Mouse (Mus musculus) midbrain, embryonic 12.5 days (tissue): ENCODE measurements around the gene Cnot10. TPM values are rescaled to one million over a fixed set of nuclear protein-coding genes. Genes with fewer than 3 reads are reported as not detected.
A peak's percentile ranks its signal among the peaks of the same experiment; 100 is the strongest.

Experiments used
- ATAC-seq: fragments of 200-750 bp; cut with Nextera tagmentation; 2 replicates; pipeline ENCODE4 v1.8.0; 2017; ENCODE audit warnings: low read depth, moderate TSS enrichment, moderate library complexity; ENCODE audit not compliant: low FRiP score
- H3K27ac ChIP-seq: fragments of 300-500 bp; sonication (generic); replicated peaks from 2 replicates; pipeline ENCODE4 v1.5.1; 2016; ENCODE audit warnings: mild to moderate bottlenecking
- H3K27me3 ChIP-seq: fragments of 300-500 bp; sonication (generic); 2 replicates; pipeline ENCODE4 v1.6.1; 2016; ENCODE audit warnings: mild to moderate bottlenecking
- H3K36me3 ChIP-seq: fragments of 300-500 bp; sonication (generic); 2 replicates; pipeline ENCODE4 v1.6.1; 2016
- H3K4me1 ChIP-seq: fragments of 300-500 bp; sonication (generic); 2 replicates; pipeline ENCODE4 v1.6.1; 2016
- H3K4me2 ChIP-seq: fragments of 300-500 bp; sonication (generic); replicated peaks from 2 replicates; pipeline ENCODE4 v1.6.1; 2016; ENCODE audit warnings: mild to moderate bottlenecking, moderate library complexity
- H3K4me3 ChIP-seq: fragments of 300-500 bp; sonication (generic); 2 replicates; pipeline ENCODE4 v1.5.1; 2016; ENCODE audit warnings: mild to moderate bottlenecking
- H3K9ac ChIP-seq: fragments of 300-500 bp; sonication (generic); replicated peaks from 2 replicates; pipeline ENCODE4 v1.6.1; 2016; ENCODE audit warnings: mild to moderate bottlenecking, moderate library complexity
- H3K9me3 ChIP-seq: fragments of 300-500 bp; sonication (generic); 2 replicates; pipeline ENCODE4 v1.6.1; 2016; ENCODE audit warnings: mild to moderate bottlenecking
- WGBS: fragments of 180-500 bp; shearing (Covaris S2); methylation state at CpG from one replicate; pipeline ENCODE4 v1.1.7; 2016; 5-methylcytosine and 5-hydroxymethylcytosine counted together
- polyA plus RNA-seq: library from polyadenylated mRNA; unstranded; fragments of >200 nt; fragmentation: Nextera tagmentation; extraction: Ambion mirVana; gene quantifications from 2 replicates; pipeline ENCODE4 v1.2.1, GENCODE M21; 2016

Cnot10 gene
- polyA plus RNA-seq, 1 experiment from 2014 or later: 71.1 TPM

DNA sequence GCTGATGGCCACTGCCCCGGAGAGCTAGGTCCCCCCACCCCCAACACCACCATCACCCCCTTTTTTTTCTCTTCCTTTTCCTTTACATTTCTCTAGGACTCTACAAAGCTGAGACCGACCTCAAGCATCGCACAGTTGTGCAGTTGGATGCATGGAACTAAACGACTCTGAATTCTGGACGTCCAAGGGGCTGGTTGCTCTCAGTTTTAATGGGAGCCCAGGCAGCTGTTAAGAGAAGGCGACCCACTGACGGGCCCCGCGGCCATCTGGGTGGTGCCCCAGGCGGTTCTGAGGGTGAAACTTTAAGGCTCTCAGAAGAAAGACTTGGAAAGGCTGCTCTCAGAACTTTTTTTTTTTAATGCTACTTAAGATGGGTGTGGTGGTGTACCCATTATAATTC, 75.3 kb downstream of the Cnot10 start:
- WGBS: under 1% methylated on average over 10 of the region's 10 CpGs
- peaks cover 39% of the 10 kb centered on the region for H3K4me1 ChIP-seq
- no peak for ATAC-seq
- H3K4me3 ChIP-seq: peak overlapping the region; percentile 63
- H3K4me2 ChIP-seq: peak overlapping the region; percentile 90
- H3K9ac ChIP-seq: no peak overlapping the region
- H3K27me3 ChIP-seq: peaks cover 46% of the 10 kb centered on the region
- no peaks in the 10 kb centered on the region for H3K9me3 ChIP-seq
- no peak overlapping the region for H3K27ac ChIP-seq
- H3K36me3 ChIP-seq: no peaks in the 10 kb centered on the region

DNA sequence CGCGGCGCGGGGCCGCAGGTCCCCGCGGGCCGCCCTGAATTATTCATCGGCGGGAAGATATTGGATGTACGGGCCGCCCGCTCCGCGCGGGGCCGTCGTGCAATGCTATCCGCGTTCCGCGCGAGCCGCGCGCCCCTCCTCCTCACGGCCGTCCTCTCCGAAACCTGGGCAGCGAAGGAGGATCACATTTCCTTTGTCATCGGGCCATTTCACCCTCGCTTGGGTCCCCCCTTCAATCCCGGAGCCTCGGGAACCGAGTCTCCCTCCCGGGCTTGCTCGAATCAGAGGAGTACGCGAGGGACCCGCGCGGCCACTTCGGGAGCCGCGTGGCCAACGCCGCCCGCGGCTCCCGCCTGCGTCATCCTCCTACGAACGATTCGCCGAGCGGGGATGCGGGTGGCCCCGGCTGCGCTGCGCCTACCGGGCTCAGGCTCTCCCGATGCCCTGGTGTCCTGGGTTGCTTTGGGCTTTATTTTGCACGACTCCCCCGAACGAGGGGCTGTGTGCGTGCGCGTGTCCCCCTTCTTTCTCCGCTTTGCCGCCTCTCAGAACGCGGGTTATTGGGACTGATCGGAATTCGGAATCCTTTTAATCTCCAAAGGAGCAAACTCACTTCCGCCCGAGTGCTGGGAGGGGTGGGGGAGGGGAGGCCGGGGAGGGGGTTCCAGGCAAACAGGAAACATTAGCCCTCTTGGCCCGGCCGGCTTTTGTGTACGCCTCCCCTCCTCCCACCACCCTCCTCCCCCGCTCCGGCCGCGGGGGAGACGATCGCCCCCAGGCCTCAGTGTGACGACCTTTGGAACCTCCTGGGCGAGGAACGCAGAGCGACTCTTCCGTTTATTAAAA, 76.0 kb downstream of the Cnot10 start, which contains the start of gene Trim71:
Gene Trim71 (minus strand): TSS at position 609 of the 846 bp plus-strand sequence.
- under 1% methylated on average over 90 of the region's 91 CpGs for WGBS
- Histone ChIP-seq H3K4me1 (peaks cover 39% of the 10 kb centered on the region), H3K27me3 (peaks cover 52% of the 10 kb centered on the region), H3K36me3 (no peaks in the 10 kb centered on the region), H3K9ac (peak within 1 kb of the TSS; percentile 65), H3K9me3 (no peaks in the 10 kb centered on the region), H3K4me2 (peak within 1 kb of the TSS; percentile 90), H3K4me3 (peak within 1 kb of the TSS; percentile 63), H3K27ac (peak within 1 kb of the TSS; percentile 83)
- ATAC-seq: peak; percentile 64

DNA sequence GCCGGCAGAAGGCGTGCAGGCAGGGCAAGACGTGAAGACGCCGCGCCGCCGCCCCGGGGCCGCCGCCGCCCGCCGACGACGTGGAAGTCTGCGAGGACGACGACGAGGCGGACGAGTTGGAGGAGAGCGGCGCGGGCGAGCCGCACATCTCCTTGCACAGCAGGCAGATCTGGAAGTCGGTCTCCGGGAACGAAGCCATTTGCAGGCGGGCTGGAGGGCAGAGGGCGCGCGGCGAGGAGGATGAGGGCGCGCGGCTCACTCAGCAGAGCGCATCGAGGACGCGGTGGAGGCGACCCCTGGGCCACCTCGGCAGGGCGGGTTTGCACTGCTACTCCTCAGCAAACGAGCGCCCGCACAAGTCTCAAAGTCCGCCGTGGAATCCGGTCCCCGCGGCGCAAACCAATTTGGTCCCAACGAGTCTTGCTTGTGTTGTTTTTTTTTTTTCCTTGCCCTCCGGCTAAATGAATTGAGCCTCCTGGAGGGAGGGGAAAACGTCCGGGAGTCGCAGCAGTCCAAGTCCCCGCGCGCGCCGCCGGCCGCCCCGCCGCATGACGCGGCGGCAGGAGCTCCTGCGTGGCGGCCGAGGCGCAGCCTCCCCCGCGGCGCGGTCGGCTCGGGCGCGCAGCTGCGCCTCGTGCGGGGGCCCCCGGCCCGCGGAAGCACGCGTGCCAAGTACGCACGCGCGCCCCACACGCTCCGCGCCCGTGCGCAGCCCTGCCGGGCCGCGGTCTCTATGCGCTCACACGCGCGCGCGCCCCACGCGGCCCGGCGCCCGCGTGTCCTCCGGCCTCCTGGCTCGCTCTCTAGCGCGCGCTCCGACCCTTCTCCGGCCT, 76.8 kb downstream of the Cnot10 start:
- under 1% methylated on average over 106 of the region's 122 CpGs for WGBS
- Histone ChIP-seq H3K9ac (peak overlapping the region; percentile 65), H3K9me3 (no peaks in the 10 kb centered on the region), H3K4me1 (peaks cover 39% of the 10 kb centered on the region), H3K27me3 (peaks cover 59% of the 10 kb centered on the region), H3K27ac (peak overlapping the region; percentile 83), H3K36me3 (no peaks in the 10 kb centered on the region), H3K4me2 (peak overlapping the region; percentile 90), H3K4me3 (peak overlapping the region; percentile 63)
- no peak; the same call in none of the 2 replicates for ATAC-seq

DNA sequence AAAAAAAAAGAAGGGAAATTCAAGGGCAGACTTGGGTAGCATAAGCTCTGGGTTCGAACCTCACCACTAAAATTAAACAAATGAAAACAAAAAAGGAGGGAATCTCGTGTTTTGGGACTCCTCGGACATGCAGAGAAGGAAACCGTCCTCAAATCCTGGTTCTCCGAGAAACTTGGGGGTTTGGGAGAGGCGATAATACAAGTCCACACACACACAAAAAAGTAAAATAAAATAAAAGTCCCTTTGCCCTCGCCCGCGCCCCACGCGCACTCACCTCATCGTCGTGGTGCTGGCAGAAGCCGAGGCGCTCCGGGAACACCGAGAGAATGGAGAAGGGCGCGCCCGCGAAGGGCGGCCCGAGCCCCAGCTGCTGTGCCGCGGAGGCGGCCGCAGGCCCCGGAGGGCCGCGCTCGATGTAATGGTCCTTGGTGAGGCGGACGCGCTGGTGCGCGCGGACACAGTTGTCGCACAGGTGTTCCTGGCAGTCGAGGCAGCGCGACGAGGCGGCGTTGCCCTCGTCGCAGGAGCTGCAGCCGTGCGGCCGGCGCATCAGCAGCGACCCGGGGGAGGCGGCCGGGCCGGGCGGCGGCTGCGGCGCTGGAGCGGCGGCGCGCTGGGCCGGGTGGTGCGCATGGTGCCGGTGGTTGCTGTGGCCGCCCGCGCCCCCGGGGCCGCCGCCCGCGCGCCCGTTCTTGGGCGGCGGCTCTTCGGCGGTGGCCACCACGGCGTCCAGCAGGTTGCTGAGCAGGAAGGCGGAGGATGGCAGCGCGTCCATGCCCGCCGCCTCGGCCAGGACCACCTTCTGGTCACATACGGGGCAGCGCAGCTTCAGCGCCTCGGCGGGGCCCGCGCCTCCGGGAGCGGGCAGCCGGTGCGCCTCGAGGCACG, 77.7 kb downstream of the Cnot10 start:
- H3K27me3 ChIP-seq: peaks cover 59% of the 10 kb centered on the region

DNA sequence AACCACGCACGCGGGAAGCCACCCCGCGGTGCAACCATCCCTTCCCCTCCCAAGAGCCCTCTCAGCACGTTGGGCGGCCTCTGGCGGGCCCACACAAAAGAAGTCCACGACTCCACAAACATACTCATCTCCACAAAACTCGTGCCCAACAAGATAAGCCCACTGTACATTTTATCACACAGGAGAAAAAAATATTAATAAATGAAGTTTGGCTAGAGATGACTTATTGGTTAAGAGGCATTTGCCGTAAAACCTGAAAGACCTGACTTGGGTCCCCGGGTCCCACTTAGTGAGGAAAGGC, 78.4 kb downstream of the Cnot10 start:
- ATAC-seq: no peak
- Histone ChIP-seq H3K9me3 (no peaks in the 10 kb centered on the region), H3K4me2 (peak overlapping the region; percentile 90), H3K27me3 (peaks cover 59% of the 10 kb centered on the region), H3K4me1 (peaks cover 39% of the 10 kb centered on the region), H3K36me3 (no peaks in the 10 kb centered on the region), H3K4me3 (peak overlapping the region; percentile 63), H3K27ac (no peak overlapping the region), H3K9ac (0 out of 2 replicates have a peak overlapping the region, but pooled peaks have one; percentile 24)
- WGBS: 0% methylated on average over 12 of the region's 12 CpGs

More for the DNA sequence above, 77.7 kb downstream of the Cnot10 start:
- Histone ChIP-seq H3K4me2 (peak overlapping the region; percentile 90), H3K27ac (peak overlapping the region; percentile 83; the same call in 1 of the 2 replicates), H3K36me3 (no peaks in the 10 kb centered on the region), H3K9me3 (no peaks in the 10 kb centered on the region), H3K4me3 (peak overlapping the region; percentile 63), H3K9ac (peak overlapping the region; percentile 65), H3K4me1 (peaks cover 39% of the 10 kb centered on the region)
- under 1% methylated on average over 84 of the region's 101 CpGs for WGBS
- no peak for ATAC-seq

DNA sequence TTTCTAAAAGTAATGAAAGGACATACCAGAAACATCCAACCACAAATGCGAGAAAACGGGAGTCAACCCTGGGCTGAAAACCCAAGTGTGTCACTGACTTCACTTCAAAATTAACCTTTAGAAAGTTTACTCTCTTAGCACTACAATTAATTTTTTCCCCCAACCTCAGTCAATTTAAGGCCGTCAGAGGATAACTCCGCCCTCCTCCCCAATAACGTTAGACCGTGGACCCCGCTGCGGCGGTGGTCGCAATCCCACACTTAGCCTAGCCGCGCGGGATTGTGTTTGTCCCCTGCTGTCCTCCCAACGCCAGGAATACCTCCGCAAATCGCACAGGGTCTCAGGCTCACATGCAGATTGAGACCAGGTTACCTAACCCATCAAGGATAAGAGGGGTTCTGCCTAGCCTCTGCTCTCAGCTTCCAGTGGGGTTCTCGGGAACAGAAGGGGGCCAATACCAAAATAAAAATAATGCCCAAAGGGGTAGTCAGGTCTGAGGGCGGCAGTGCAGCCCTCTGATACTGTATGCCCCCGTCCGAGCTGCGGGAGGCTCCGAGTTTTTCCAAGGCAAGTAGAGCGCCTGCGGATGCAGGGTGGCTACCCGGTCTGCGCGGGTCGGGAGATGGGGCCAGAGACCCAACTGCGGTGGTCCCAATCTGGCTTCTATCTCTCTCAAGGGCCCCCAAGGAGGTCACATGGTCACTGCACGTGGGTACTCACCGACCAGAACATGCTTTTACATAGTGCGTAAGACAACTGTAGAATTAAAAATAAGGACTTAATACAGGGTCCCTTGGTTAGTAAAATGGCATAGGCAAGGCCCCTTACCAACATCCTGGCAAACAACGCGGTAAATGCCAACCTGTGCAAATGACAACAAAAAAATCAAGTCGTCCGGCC, 79.0 kb downstream of the Cnot10 start:
- WGBS: under 1% methylated on average over 36 of the region's 36 CpGs
- Histone ChIP-seq H3K36me3 (no peaks in the 10 kb centered on the region), H3K9me3 (no peaks in the 10 kb centered on the region)

DNA sequence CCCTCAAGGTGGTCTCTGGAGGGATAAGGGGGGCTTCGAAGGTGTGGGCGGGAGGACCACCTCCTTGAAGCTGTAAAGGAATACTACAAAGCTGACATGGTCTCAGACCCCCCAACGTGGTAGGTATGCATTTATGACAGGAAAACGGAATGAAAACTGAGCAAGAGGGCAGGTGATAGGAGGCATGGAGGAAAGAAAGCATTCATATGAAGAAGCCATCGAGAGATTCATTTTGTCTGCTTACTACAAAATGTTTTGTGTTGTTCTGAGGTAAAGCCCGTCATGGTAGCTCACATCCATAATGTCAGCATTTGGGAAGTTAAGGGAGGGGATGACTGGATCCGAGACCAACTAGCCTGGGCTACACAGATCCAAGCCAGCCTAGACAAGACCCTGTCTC, 79.8 kb downstream of the Cnot10 start:
- Histone ChIP-seq H3K4me3 (peak overlapping the region; percentile 63; the same call in 1 of the 2 replicates), H3K4me2 (peak overlapping the region; percentile 90), H3K27ac (no peak overlapping the region), H3K9me3 (no peaks in the 10 kb centered on the region), H3K9ac (no peak overlapping the region), H3K36me3 (no peaks in the 10 kb centered on the region), H3K4me1 (peaks cover 44% of the 10 kb centered on the region), H3K27me3 (peaks cover 58% of the 10 kb centered on the region)
- no peak for ATAC-seq
- WGBS: 5% methylated on average over 7 of the region's 7 CpGs

More for the DNA sequence above, 79.0 kb downstream of the Cnot10 start:
- H3K4me1 ChIP-seq: peaks cover 39% of the 10 kb centered on the region
- no peak for ATAC-seq
- H3K27me3 ChIP-seq: peaks cover 59% of the 10 kb centered on the region
- H3K4me3 ChIP-seq: peak overlapping the region; percentile 63
- H3K4me2 ChIP-seq: peak overlapping the region; percentile 90
- no peak overlapping the region for H3K27ac ChIP-seq
- 0 out of 2 replicates have a peak overlapping the region, but pooled peaks have one; percentile 24 for H3K9ac ChIP-seq

DNA sequence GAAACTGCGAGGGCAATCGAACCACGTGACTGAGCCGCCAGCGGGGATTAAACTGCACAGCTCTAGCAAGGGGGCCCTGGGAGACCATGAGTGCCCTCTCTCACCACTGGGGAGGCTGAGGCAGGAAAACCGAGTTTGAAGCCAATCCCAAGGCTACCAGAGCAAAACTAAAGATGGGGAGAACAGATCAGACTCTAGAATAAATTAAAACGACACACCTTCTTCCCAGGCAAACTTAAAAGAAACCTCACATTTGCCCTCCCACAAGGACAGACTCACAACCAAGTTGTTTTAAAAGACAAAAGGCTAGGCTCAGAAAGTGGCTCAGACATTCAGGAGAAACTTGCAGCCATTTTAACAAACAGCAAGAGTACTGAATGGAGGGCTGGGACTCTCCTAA, 82.9 kb downstream of the Cnot10 start:
- 16% methylated on average over 7 of the region's 7 CpGs for WGBS
- peaks cover 36% of the 10 kb centered on the region for H3K4me1 ChIP-seq
- no peaks in the 10 kb centered on the region for H3K36me3 ChIP-seq
- H3K9ac ChIP-seq: no peak overlapping the region
- no peak for ATAC-seq
- H3K4me3 ChIP-seq: no peak overlapping the region
- no peaks in the 10 kb centered on the region for H3K9me3 ChIP-seq
- no peak overlapping the region for H3K27ac ChIP-seq
- no peak overlapping the region for H3K4me2 ChIP-seq
- peaks cover 36% of the 10 kb centered on the region for H3K27me3 ChIP-seq

DNA sequence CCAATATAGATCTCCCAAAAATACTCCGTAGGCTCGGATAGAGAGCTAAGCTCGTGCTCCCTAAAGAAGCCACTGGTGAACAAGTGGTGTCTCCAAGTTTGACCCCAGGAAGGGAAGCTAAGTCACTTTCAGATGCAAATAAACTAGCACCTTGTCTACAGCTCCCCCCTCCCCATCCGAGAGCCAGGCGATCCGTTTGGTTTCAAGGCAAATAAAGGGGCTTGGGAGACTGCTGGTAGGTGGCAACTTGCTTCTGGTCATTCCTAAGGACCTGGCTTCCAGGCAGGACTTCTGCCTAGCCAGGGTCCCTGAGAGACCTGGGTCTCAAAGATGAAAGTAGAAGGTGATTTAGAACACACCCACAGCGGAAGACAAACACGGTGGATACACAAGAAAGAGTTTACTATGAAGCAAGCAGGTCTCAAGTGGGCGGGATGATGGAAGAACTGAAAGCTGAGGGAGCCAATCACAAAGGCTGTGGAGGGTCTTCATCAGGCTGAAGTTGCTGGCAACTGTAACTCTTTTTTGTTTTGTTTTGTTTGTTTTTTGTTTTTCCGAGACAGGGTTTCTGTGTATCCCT, 83.6 kb downstream of the Cnot10 start:
- ATAC-seq: no peak
- no peak overlapping the region for H3K4me2 ChIP-seq
- no peak overlapping the region for H3K4me3 ChIP-seq
- H3K27me3 ChIP-seq: peaks cover 29% of the 10 kb centered on the region
- no peak overlapping the region for H3K9ac ChIP-seq
- 34% methylated on average over 10 of the region's 10 CpGs for WGBS
- H3K9me3 ChIP-seq: no peaks in the 10 kb centered on the region
- no peaks in the 10 kb centered on the region for H3K36me3 ChIP-seq
- H3K27ac ChIP-seq: no peak overlapping the region
- peaks cover 30% of the 10 kb centered on the region for H3K4me1 ChIP-seq

DNA sequence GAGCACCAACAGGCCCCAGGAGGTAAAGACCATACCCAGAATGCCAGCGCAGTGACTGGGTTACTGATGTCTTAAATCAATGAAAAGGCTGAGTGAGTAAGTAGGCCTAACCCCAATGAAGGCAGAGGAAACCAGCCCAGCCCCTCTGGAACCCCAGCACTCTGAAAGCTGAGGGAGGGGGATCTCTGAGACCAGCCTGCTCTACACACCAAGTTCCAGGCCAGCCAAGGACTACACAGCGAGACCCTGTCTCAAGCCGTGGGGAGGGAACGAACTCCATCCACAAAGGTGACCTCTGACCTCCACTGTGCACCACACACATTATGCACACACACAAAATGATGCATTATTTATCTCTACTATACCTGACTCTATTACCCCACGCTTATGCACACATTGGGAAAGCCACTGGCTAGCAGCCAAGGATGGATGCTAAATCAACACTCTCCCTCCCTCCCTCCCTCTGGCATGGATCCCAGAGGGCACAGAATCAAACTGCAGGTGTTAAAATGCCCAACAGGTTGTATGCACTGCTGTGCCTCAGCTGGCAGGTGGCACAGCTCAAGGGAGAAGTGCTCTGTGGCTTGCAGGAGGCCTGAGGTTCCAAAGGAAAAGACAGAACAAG, 85.5 kb downstream of the Cnot10 start:
- Histone ChIP-seq H3K9ac (no peak overlapping the region), H3K4me1 (peaks cover 23% of the 10 kb centered on the region), H3K9me3 (no peaks in the 10 kb centered on the region), H3K4me2 (no peak overlapping the region), H3K27ac (no peak overlapping the region), H3K36me3 (no peaks in the 10 kb centered on the region), H3K27me3 (peaks cover 12% of the 10 kb centered on the region), H3K4me3 (no peak overlapping the region)
- peak; percentile 48; the same call in 1 of the 2 replicates for ATAC-seq
- 66% methylated on average over 5 of the region's 5 CpGs for WGBS
